Mouse (Mus musculus) liver, embryonic 14.5 days (tissue): ENCODE results near the gene G430095P16Rik.

Experiments
- CTCF ChIP-seq: IDR thresholded peaks from 2 replicates; pipeline ENCODE4 v1.5.1; 2016; ENCODE audit warnings: antibody characterized with exemption, low read depth, control low read depth
- EP300 ChIP-seq: IDR thresholded peaks from 2 replicates; pipeline ENCODE4 v1.6.1; 2016; ENCODE audit warnings: antibody characterized with exemption, low read depth

GRCm38 (mm10) chr8:84704356-84704755, 18.5 kb upstream of the G430095P16Rik start:
- TF ChIP-seq CTCF (peak; percentile 99), EP300 (no peak)
